Mouse (Mus musculus) myocyte (in vitro differentiated cells): ENCODE results near the gene Uxs1. TPM values are rescaled to one million over a fixed set of nuclear protein-coding genes. Genes with fewer than 3 reads are reported as not detected.
A peak's percentile ranks its signal among the peaks of the same experiment; 100 is the strongest.

Experiments used
- H3K27me3 ChIP-seq: one replicate; pipeline ENCODE4 v1.6.1; 2011; ENCODE audit not compliant: control insufficient read depth, insufficient read depth, insufficient read length
- H3K36me3 ChIP-seq: one replicate; pipeline ENCODE4 v1.6.1; 2011; ENCODE audit not compliant: control insufficient read depth, insufficient read depth
- H3K4me2 ChIP-seq: one replicate; pipeline ENCODE4 v1.6.1; 2011; ENCODE audit warnings: low read depth, control low read depth
- H3K4me3 ChIP-seq: one replicate; pipeline ENCODE4 v1.5.1; 2011; ENCODE audit warnings: mild to moderate bottlenecking, control low read depth, moderate library complexity
- H3K79me2 ChIP-seq: one replicate; pipeline ENCODE4 v1.6.1; 2011; ENCODE audit not compliant: control insufficient read depth, insufficient read depth
- H3ac ChIP-seq: one replicate; pipeline ENCODE4 v1.6.1; 2011; ENCODE audit not compliant: control insufficient read depth, insufficient read length
- CEBPB ChIP-seq: IDR thresholded peaks from 2 replicates; pipeline ENCODE4 v1.6.1; 2011; ENCODE audit warnings: mild to moderate bottlenecking, moderate library complexity; ENCODE audit not compliant: poor library complexity, insufficient read depth, severe bottlenecking
- E2F4 ChIP-seq: IDR thresholded peaks from one replicate; pipeline ENCODE4 v1.6.1; 2011; ENCODE audit warnings: mild to moderate bottlenecking, control low read depth, moderate library complexity; ENCODE audit not compliant: insufficient read depth
- MAX ChIP-seq: IDR thresholded peaks from one replicate; pipeline ENCODE4 v1.6.1; 2011; ENCODE audit warnings: low read depth, mild to moderate bottlenecking, control low read depth
- MYOD1 ChIP-seq, 3 experiments: IDR thresholded peaks; one replicate each; pipeline ENCODE4 v1.6.1; 2011; ENCODE audit warnings: control low read depth in 2 of 3, low read depth in 2 of 3, mild to moderate bottlenecking in 2 of 3, moderate library complexity in 1 of 3; ENCODE audit not compliant: insufficient read length in 2 of 3, control insufficient read depth in 1 of 3
- MYOG ChIP-seq, 3 experiments: IDR thresholded peaks; one replicate each; pipeline ENCODE4 v1.6.1; 2011; ENCODE audit warnings: control low read depth in 2 of 3, low read depth in 2 of 3, mild to moderate bottlenecking in 2 of 3; ENCODE audit not compliant: insufficient read length in 2 of 3, control insufficient read depth in 1 of 3, insufficient read depth in 1 of 3
- POLR2A ChIP-seq: IDR thresholded peaks from one replicate; pipeline ENCODE4 v1.6.1; 2011; ENCODE audit warnings: low read depth, mild to moderate bottlenecking, control low read depth, moderate library complexity; ENCODE audit not compliant: insufficient read length
- POLR2AphosphoS2 ChIP-seq: IDR thresholded peaks from one replicate; pipeline ENCODE4 v1.6.1; 2011; ENCODE audit warnings: low read depth, control low read depth; ENCODE audit not compliant: insufficient read length
- REST ChIP-seq: IDR thresholded peaks from one replicate; pipeline ENCODE4 v1.6.1; 2011; ENCODE audit warnings: mild to moderate bottlenecking, control low read depth, moderate library complexity; ENCODE audit not compliant: insufficient read depth, insufficient read length
- SRF ChIP-seq: IDR thresholded peaks from one replicate; pipeline ENCODE4 v1.6.1; 2011; ENCODE audit warnings: low read depth; ENCODE audit not compliant: control insufficient read depth, insufficient read length
- TCF12 ChIP-seq: IDR thresholded peaks from one replicate; pipeline ENCODE4 v1.6.1; 2011; ENCODE audit warnings: mild to moderate bottlenecking, control low read depth; ENCODE audit not compliant: poor library complexity, insufficient read depth, severe bottlenecking
- TCF3 ChIP-seq: IDR thresholded peaks from one replicate; pipeline ENCODE4 v1.6.1; 2011; ENCODE audit warnings: low read depth, control low read depth; ENCODE audit not compliant: insufficient read length
- USF1 ChIP-seq: IDR thresholded peaks from one replicate; pipeline ENCODE4 v1.6.1; 2011; ENCODE audit warnings: low read depth, mild to moderate bottlenecking, control low read depth, moderate library complexity
- polyA plus RNA-seq: library from polyadenylated mRNA; unstranded; fragments of >200 nt; fragmentation: generic; extraction: Trizol; gene quantifications from one replicate; pipeline ENCODE4 v1.2.1, GENCODE M21; 2012; ENCODE audit warnings: missing spikeins

Gene Uxs1
- polyA plus RNA-seq, result 27.4 TPM

DNA sequence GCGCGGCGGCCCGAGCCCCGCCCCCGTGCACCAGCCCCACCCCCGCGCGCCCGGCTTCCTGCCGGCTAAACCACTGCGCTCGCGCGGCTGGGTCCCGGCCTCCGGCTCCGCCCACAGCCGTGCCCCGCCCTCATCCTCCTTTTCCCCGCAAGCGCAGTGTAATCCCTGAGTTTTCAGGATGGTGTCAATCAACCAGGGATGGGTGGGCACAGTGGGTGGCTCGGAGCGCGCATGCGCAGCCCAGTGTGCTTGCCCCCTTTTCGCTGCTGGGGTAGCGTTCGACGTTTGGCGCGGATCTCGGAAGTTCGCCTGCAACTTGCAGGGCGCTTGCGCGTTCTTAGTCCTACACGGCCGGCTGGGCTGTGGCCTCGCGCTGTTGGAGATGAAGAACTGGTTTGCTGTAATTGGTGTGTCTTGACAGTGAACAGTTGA, at the start of gene Uxs1:
Gene Uxs1, minus strand, starts transcription at position 38 of the 432 bp plus-strand sequence.
- TF ChIP-seq POLR2A, result peak; percentile 87
- TF ChIP-seq POLR2AphosphoS2, result peak; percentile 94
- TF ChIP-seq E2F4, result no peak
- TF ChIP-seq TCF3, result no peak
- TF ChIP-seq USF1, result no peak
- TF ChIP-seq SRF, result peak; percentile 30
- H3K4me2 ChIP-seq, result peak within 1 kb of the TSS; percentile 73
- H3ac ChIP-seq, result peak within 1 kb of the TSS; percentile 53
- H3K79me2 ChIP-seq, result peaks cover 21% of the 10 kb centered on the region
- H3K4me3 ChIP-seq, result peak within 1 kb of the TSS; percentile 62
- H3K36me3 ChIP-seq, result no peaks in the 10 kb centered on the region
- no peaks in the 10 kb centered on the region for H3K27me3 ChIP-seq

DNA sequence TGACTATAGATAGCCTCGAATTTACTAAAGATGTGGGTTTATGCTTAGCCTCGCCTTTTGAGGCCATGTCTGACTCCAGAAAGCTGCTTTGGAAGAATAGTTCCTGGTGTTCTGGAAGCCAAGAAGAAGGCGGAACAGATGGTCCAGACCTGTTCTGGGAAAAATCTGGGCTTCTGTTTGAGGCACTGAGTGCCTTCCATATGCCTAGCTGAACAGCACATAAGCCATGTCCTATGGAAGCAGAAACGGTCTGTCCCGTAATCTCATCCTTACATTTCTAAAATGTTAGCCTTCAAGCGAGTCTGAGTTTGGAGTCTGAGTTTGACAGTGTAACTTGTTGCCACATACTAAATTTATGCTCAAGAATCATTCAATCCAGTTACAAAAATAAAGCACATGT, 49.6 kb upstream of the Uxs1 start:
- no peaks in the 10 kb centered on the region for H3K27me3 ChIP-seq
- TF ChIP-seq POLR2A (no peak), E2F4 (no peak), TCF12 (no peak), REST (no peak), MAX (no peak)
- no peak overlapping the region for H3ac ChIP-seq
- no peaks in the 10 kb centered on the region for H3K79me2 ChIP-seq
- no peak overlapping the region for H3K4me3 ChIP-seq
- no peaks in the 10 kb centered on the region for H3K36me3 ChIP-seq
- H3K4me2 ChIP-seq, result no peak overlapping the region

DNA sequence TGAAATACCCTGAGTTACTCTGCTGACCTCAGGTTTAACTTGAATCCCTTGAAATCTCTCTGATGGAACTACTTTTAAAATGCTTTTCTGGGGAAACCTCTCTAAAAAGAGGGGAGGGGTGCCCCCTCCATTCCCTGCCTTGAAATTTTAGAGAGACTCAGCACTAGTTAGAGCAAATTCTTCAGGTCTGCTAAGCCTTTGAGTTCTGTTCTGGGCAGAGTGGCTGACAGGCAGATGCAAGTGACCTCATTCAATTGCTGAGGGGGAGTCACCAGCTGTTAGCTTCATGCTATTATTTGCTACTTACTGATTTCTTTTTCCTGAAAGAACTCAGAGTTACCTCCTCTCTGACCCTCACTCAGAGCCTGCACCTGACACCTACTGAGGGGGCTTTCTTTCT, 43.5 kb upstream of the Uxs1 start:
- Histone ChIP-seq H3K4me2 (no peak overlapping the region), H3K4me3 (no peak overlapping the region), H3K36me3 (no peaks in the 10 kb centered on the region), H3K79me2 (no peaks in the 10 kb centered on the region), H3ac (no peak overlapping the region), H3K27me3 (no peaks in the 10 kb centered on the region)
- TF ChIP-seq SRF (no peak), POLR2AphosphoS2 (no peak), MYOD1 (IDR thresholded peaks at IDR 0.05; ENCODE audit: control insufficient read depth in 1 of 3, insufficient read length in 2 of 3, low read depth in 2 of 3) (no peak), USF1 (no peak), TCF12 (no peak), CEBPB (no peak), E2F4 (no peak), TCF3 (no peak), MYOG (IDR thresholded peaks at IDR 0.05; ENCODE audit: control insufficient read depth in 1 of 3, insufficient read depth in 1 of 3, insufficient read length in 2 of 3, low read depth in 2 of 3) (no peak), POLR2A (no peak), REST (no peak)

DNA sequence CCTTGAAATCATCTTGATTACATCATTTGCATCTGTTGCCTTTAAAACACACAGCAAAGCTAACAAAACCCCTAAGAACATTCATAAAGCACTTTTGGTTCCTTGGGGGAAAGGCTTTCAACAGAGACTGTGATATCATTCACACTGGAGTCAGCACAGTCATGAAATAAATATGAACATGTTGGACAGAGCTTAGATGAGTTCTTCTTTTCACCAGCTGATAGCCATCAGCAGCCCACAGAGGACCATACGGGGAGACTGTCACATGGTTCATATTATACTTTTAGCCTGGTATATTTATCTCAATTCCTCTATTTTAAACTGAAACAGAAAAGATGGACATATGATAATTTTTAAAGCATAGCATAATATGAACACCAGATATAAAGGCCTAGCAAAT, 40.9 kb upstream of the Uxs1 start:
- Histone ChIP-seq H3K27me3 (no peaks in the 10 kb centered on the region), H3K36me3 (no peaks in the 10 kb centered on the region), H3K4me3 (no peak overlapping the region), H3K79me2 (no peaks in the 10 kb centered on the region), H3K4me2 (no peak overlapping the region), H3ac (no peak overlapping the region)
- TF ChIP-seq TCF12 (no peak), MYOD1 (IDR thresholded peaks at IDR 0.05; ENCODE audit: control insufficient read depth in 1 of 3, insufficient read length in 2 of 3, low read depth in 2 of 3) (no peak), MAX (no peak), POLR2AphosphoS2 (no peak), CEBPB (no peak), REST (no peak), SRF (no peak)

DNA sequence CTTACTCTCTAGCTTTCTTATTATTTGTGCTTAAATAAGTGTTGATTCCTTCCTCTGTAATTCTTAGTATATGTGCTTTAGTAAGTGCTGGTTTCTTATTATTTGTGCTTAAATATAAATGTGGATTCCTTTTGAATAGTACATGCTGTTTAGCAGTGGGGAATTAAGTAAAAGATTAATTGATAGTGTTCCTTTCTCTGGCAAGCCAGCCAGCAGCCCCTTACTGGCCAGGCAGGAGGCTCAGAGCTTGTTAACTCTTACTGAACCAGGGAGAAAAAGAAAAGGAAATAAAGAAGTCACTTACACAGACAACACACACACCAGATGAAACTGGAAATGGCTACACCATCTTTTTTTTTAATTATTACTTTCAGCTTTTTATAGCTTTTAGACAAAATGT, 37.2 kb upstream of the Uxs1 start:
- no peak for TF ChIP-seq MYOD1 (IDR thresholded peaks at IDR 0.05; ENCODE audit: control insufficient read depth in 1 of 3, insufficient read length in 2 of 3, low read depth in 2 of 3)
- TF ChIP-seq MAX, result no peak
- H3K27me3 ChIP-seq, result no peaks in the 10 kb centered on the region
- no peaks in the 10 kb centered on the region for H3K36me3 ChIP-seq
- no peak overlapping the region for H3ac ChIP-seq
- H3K4me2 ChIP-seq, result no peak overlapping the region
- H3K79me2 ChIP-seq, result no peaks in the 10 kb centered on the region
- no peak overlapping the region for H3K4me3 ChIP-seq

DNA sequence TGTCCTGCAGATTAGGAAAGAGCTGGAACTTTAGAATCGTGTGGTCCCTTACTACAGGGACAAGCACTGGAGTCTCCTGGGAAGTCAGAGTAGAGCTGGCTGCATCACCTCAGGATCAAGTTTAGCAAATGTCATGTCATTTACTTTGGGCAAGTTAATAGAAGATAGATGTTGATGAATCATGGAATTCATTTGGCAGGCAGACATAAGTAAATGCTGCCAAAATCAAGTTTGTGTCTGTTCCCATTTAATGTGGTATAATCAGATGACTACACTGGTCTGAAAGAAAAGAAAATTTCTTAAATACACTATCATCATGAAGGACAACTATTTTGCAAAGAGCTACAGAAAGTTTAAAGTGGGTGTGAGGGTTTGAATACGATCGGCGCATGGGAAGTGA, 35.0 kb upstream of the Uxs1 start:
- no peak overlapping the region for H3K4me2 ChIP-seq
- no peak for TF ChIP-seq TCF3
- no peak for TF ChIP-seq MYOD1 (IDR thresholded peaks at IDR 0.05; ENCODE audit: control insufficient read depth in 1 of 3, insufficient read length in 2 of 3, low read depth in 2 of 3)
- no peak for TF ChIP-seq POLR2AphosphoS2
- TF ChIP-seq E2F4, result no peak
- TF ChIP-seq MYOG (IDR thresholded peaks at IDR 0.05; ENCODE audit: control insufficient read depth in 1 of 3, insufficient read depth in 1 of 3, insufficient read length in 2 of 3, low read depth in 2 of 3), result no peak
- TF ChIP-seq POLR2A, result no peak
- no peak for TF ChIP-seq TCF12
- TF ChIP-seq MAX, result no peak
- TF ChIP-seq REST, result no peak
- TF ChIP-seq USF1, result no peak
- no peak for TF ChIP-seq CEBPB
- TF ChIP-seq SRF, result no peak

More for the DNA sequence above, 35.0 kb upstream of the Uxs1 start:
- Histone ChIP-seq H3ac (no peak overlapping the region), H3K4me3 (no peak overlapping the region), H3K79me2 (no peaks in the 10 kb centered on the region), H3K27me3 (no peaks in the 10 kb centered on the region), H3K36me3 (no peaks in the 10 kb centered on the region)
